Mouse (Mus musculus) liver, adult 2 months (tissue): Measurements from ENCODE around the gene Prdm8. TPM values are rescaled to one million over a fixed set of nuclear protein-coding genes. Genes with fewer than 3 reads are reported as not detected.

Experiments used
- DNase-seq: peaks from one replicate; pipeline ENCODE4 v3.0.0-alpha.2; 2011; ENCODE audit warnings: low read depth, low spot score; ENCODE audit errors: extremely low read depth
- H3K27ac ChIP-seq: fragments of 200-500 bp; replicated peaks from 2 replicates; pipeline ENCODE4 v1.5.1; 2012; ENCODE audit warnings: low read depth, mild to moderate bottlenecking, control low read depth, inconsistent platforms, low read length; ENCODE audit not compliant: insufficient read depth
- H3K27me3 ChIP-seq: fragments of 200-500 bp; 2 replicates; pipeline ENCODE4 v1.6.1; 2012; ENCODE audit warnings: mild to moderate bottlenecking, moderate library complexity, low read length, inconsistent platforms; ENCODE audit not compliant: control insufficient read depth, insufficient read depth
- H3K36me3 ChIP-seq: fragments of 200-500 bp; 2 replicates; pipeline ENCODE4 v1.6.1; 2012; ENCODE audit warnings: low read length, inconsistent platforms; ENCODE audit not compliant: control insufficient read depth, insufficient read depth
- H3K4me1 ChIP-seq: fragments of 200-500 bp; 2 replicates; pipeline ENCODE4 v1.6.1; 2011; ENCODE audit warnings: low read length; ENCODE audit not compliant: control insufficient read depth, insufficient read depth
- H3K4me3 ChIP-seq: fragments of 200-500 bp; 2 replicates; pipeline ENCODE4 v1.5.1; 2011; ENCODE audit warnings: low read depth, mild to moderate bottlenecking, control low read depth, low read length, moderate library complexity; ENCODE audit not compliant: insufficient read depth
- H3K79me2 ChIP-seq: fragments of 200-500 bp; 2 replicates; pipeline ENCODE4 v1.6.1; 2012; ENCODE audit warnings: inconsistent platforms, mild to moderate bottlenecking, low read length, moderate library complexity; ENCODE audit not compliant: control insufficient read depth, insufficient read depth
- H3K9ac ChIP-seq: fragments of 200-500 bp; 2 replicates; pipeline ENCODE4 v1.6.1; 2012; ENCODE audit warnings: low read depth, mild to moderate bottlenecking, control low read depth, inconsistent platforms, low read length
- CTCF ChIP-seq: fragments of 200-500 bp; IDR thresholded peaks from 2 replicates; pipeline ENCODE4 v1.5.1; 2011; ENCODE audit warnings: low read depth, low read length, control low read depth
- POLR2A ChIP-seq: fragments of 200-500 bp; IDR thresholded peaks from 2 replicates; pipeline ENCODE4 v1.6.1; 2011; ENCODE audit warnings: low read length, control low read depth; ENCODE audit not compliant: insufficient read depth; ENCODE audit errors: extremely low read depth
- WGBS: fragments of 180-500 bp; shearing (Covaris S2); methylation state at CpG from one replicate; pipeline ENCODE4 v1.1.7; 2018; 5-methylcytosine and 5-hydroxymethylcytosine counted together
- polyA plus RNA-seq: library from polyadenylated mRNA; depleted of rRNA; stranded (reverse); fragments of >200 nt; gene quantifications from 2 replicates; pipeline ENCODE4 v1.2.3, GENCODE M21; 2012
- total RNA-seq: library from RNA; depleted of rRNA; stranded (reverse); fragments of >200 nt; gene quantifications from 2 replicates; pipeline ENCODE4 v1.2.3, GENCODE M21; 2014

Prdm8 gene
- total and polyA plus RNA-seq, 2 experiments = not detected

DNA sequence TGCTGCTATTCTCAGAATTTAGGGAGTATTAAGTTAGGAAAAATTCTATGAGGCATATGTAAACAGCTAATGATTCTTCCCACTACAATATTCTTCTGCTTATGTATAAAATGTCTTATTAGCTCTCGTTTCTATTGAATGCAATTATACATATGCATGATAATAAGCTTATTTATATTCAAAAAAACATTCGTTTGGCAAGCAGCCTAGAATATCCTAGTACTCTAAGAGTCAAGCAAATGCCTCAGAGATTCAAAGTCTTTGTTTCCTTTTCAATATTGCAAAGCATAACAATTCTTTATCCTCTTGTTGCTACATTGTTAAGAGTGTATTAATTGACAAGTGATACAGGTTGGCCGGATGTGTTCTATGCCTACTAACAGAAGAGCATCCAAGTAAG is 34.6 kb downstream of the Prdm8 start:
- TF ChIP-seq POLR2A (no peak), CTCF (no peak)
- H3K79me2 ChIP-seq = no peaks in the 10 kb centered on the region
- H3K27me3 ChIP-seq = no peaks in the 10 kb centered on the region
- no peak for DNase-seq
- no peak overlapping the region for H3K9ac ChIP-seq
- H3K36me3 ChIP-seq = no peaks in the 10 kb centered on the region
- no peaks in the 10 kb centered on the region for H3K4me1 ChIP-seq
- no peak overlapping the region for H3K4me3 ChIP-seq
- no peak overlapping the region for H3K27ac ChIP-seq
- WGBS = 63% methylated on average over 3 of the region's 3 CpGs

DNA sequence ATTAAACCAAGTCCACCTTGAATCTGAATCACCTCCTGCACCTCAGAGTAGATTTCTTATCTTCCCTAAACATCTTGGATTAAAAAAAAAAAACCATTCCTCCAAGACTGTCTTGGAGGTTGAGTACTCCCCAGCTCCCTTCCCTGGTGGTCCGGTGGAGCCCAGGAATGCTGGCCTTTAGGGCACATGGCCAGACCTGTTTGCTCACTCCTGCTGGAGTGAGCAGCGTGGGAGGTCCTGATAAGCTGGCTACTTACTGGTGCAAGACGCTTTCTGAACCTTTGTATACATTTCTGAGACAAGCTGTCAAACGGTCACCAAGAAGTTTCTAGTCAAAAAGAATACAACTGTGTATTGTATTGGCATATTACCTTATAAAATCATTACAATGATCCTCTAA is 36.0 kb downstream of the Prdm8 start:
- TF ChIP-seq CTCF = no peak
- no peak for TF ChIP-seq POLR2A

DNA sequence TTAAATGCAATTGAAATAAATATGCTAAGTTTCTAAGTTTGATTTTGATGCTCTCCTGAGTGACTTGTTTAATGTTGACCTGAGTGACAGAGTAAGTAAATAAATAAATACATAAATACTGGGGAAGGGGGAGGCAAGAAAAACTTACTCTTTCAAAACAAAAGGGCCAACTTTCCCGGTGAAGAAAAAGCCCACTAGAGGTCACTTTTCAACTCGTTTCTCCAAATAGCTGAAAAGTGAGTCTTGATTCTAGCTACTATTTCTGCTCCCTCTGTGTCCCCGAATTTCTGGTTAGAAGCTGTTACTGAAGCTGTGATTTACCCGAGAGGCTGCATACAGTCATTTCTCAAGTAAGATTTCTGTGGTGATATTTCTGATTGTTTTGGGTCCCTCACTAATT is 45.5 kb downstream of the Prdm8 start:
- no peaks in the 10 kb centered on the region for H3K79me2 ChIP-seq
- no peak overlapping the region for H3K9ac ChIP-seq
- H3K4me3 ChIP-seq = no peak overlapping the region
- TF ChIP-seq POLR2A (no peak), CTCF (no peak)
- H3K36me3 ChIP-seq = no peaks in the 10 kb centered on the region
- no peaks in the 10 kb centered on the region for H3K4me1 ChIP-seq
- no peaks in the 10 kb centered on the region for H3K27me3 ChIP-seq
- WGBS = 72% methylated on average over 4 of the region's 4 CpGs
- no peak for DNase-seq
- no peak overlapping the region for H3K27ac ChIP-seq

More for the DNA sequence above, 36.0 kb downstream of the Prdm8 start:
- H3K27me3 ChIP-seq = no peaks in the 10 kb centered on the region
- H3K79me2 ChIP-seq = no peaks in the 10 kb centered on the region
- H3K9ac ChIP-seq = no peak overlapping the region
- H3K4me3 ChIP-seq = no peak overlapping the region
- H3K27ac ChIP-seq = no peak overlapping the region
- DNase-seq = no peak
- H3K4me1 ChIP-seq = no peaks in the 10 kb centered on the region
- H3K36me3 ChIP-seq = no peaks in the 10 kb centered on the region
- WGBS = 19% methylated on average over 4 of the region's 4 CpGs

DNA sequence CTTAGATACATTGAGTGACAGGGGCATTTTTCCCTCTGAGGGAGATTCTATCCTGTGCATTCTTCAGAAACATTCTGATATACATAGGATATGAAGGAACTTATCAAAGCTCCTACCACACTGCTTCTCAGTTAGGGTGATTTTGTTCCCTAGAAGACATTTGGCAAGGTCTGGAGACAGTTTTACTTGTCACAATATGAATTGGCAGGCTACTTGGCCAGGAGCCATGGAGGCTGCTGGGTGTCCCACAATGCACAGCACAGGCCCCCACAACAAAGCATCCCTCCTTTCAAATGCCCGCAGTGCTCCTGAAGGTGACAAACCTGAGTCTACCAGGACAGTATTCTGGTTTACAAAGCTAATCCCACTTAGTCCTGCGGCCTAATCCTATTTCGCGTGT is 55.0 kb downstream of the Prdm8 start:
- TF ChIP-seq CTCF (no peak), POLR2A (no peak)
- no peak overlapping the region for H3K4me3 ChIP-seq
- no peak for DNase-seq
- 69% methylated on average over 4 of the region's 4 CpGs for WGBS
- H3K4me1 ChIP-seq = no peaks in the 10 kb centered on the region
- H3K27me3 ChIP-seq = no peaks in the 10 kb centered on the region
- no peaks in the 10 kb centered on the region for H3K79me2 ChIP-seq
- H3K36me3 ChIP-seq = no peaks in the 10 kb centered on the region
- H3K27ac ChIP-seq = no peak overlapping the region
- no peak overlapping the region for H3K9ac ChIP-seq

DNA sequence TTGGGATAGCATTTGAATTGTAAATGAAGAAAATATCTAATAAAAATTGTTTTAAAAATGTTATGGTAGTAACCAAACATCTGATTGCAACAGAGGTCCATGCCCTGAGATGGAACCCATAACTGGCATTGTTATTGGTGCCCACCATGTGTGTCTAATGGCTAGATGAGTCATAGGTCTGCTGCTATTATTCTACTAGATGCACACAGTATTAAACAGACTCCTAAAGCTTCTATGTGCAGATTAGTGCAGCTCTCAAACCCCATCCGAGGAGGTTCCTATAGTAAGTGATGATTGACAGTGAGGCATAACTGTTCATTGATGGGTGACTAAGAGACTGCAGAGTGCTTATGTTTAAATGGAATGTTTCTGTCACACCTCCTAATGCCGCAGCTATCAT is 59.7 kb downstream of the Prdm8 start:
- 81% methylated on average over 2 of the region's 2 CpGs for WGBS
- Histone ChIP-seq H3K9ac (no peak overlapping the region), H3K27ac (no peak overlapping the region), H3K4me1 (no peaks in the 10 kb centered on the region), H3K27me3 (no peaks in the 10 kb centered on the region), H3K36me3 (no peaks in the 10 kb centered on the region), H3K4me3 (no peak overlapping the region), H3K79me2 (no peaks in the 10 kb centered on the region)
- no peak for DNase-seq
- TF ChIP-seq CTCF = no peak
- TF ChIP-seq POLR2A = no peak

DNA sequence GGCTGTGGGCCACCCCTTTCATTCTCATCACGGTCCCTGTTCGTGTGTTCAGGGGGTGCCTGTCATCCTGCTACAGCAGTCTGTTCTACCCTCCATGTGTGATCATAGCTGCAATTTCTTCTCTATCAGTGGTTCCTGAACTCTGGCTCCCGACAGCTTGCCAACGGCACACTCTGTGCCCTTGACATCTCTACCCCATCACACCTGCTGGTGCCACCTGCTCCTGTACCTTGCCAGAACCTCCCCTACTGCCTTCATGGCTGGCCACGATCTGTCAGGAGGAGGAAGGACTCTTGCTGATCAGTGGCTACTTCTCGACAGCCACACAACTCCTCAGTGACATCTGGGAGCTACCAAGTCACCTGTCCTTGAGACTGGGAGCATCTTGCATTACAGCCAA is 62.5 kb downstream of the Prdm8 start:
- no peak overlapping the region for H3K9ac ChIP-seq
- no peaks in the 10 kb centered on the region for H3K27me3 ChIP-seq
- WGBS = 75% methylated on average over 6 of the region's 6 CpGs
- no peak overlapping the region for H3K4me3 ChIP-seq
- no peak overlapping the region for H3K27ac ChIP-seq
- H3K4me1 ChIP-seq = no peaks in the 10 kb centered on the region
- no peaks in the 10 kb centered on the region for H3K36me3 ChIP-seq
- no peak for DNase-seq
- no peaks in the 10 kb centered on the region for H3K79me2 ChIP-seq
- TF ChIP-seq POLR2A (no peak), CTCF (no peak)
